In the genomic region with DNA sequence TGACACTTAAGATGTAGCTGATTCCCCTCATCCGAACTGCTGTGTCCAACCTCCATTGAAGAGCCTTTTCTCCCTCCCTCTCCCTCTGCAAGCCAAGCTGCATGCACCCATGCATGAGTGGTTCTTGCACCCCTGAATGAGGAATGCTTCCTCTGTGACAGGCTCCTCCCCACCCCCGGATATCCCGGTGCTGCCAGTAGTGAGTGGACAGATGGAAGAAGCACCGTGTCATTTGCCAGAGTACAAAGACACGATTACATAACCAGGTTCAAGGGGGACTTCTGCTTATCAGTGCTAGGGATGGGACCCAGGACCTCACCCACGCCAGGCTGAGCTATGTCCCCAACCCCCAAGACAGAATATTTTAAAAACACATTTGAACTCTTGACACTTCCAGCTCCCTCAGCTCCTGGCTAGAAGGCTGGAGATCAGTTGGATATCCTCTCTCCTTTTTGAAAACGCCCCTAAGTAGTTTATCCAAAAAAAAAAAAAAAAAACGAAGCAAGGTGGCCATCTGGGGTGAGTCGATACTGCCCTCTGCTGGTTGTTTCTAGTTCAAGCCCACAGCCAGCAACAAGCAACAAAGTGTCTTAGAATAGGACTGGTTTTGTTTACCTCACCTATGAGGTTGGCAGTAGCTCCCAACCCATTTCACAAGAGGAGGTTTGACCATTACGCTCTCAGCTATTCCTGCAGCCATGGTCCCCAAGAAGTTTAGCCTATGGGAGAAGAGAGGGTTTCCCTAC, we compare ENCODE assay signal across 8 mouse cellular contexts. TPM values are rescaled to one million over a fixed set of nuclear protein-coding genes. Genes with fewer than 3 reads are reported as not detected.
DNase-seq lines count a peak whose midpoint lies in the region; ATAC-seq and TF ChIP-seq lines count a peak whose summit lies in the region.

No protein-coding gene starts in this region.

- DNase-seq in kidney, adult 18-20 months, result peak; percentile 37
- peak; percentile 48 for DNase-seq in ES-E14 (ENCODE audit: low read depth, low spot score)
- peak; percentile 85 for DNase-seq in brain, adult 2 months (ENCODE audit: low read depth, low spot score)
- no peak for DNase-seq in frontal cortex, postnatal 25 days (ENCODE audit: low spot score in 2 of 2)
- DNase-seq in forebrain, embryonic 11.5 days (ENCODE audit: low spot score), result no peak

- H3K9ac ChIP-seq in kidney, embryonic 14.5 days (ENCODE audit: low read depth, low read length), result no peak overlapping the region
- H3K9ac ChIP-seq in ES-E14 (ENCODE audit: insufficient read depth, low read depth, low read length, poor library complexity, severe bottlenecking), result no peak overlapping the region
- no peak overlapping the region for H3K9ac ChIP-seq in forebrain, embryonic 11.5 days (ENCODE audit: low read length)

- H3K27me3 ChIP-seq in kidney, embryonic 14.5 days (ENCODE audit: control insufficient read depth, insufficient read depth, low read length), result no peaks in the 10 kb centered on the region
- no peaks in the 10 kb centered on the region for H3K27me3 ChIP-seq in forebrain, embryonic 11.5 days (ENCODE audit: control insufficient read depth, insufficient read depth, low read length)

- in situ Hi-C loops in ES-E14 (cut with MboI; ENCODE audit: low sequenced_read_pairs in 2 of 2, unreplicated experiment in 2 of 2), result no loop called here

- 25% methylated on average over 10 of the region's 10 CpGs for WGBS in kidney, embryonic 14.5 days
- 46% methylated on average over 10 of the region's 10 CpGs for WGBS in forebrain, embryonic 11.5 days

- H3K4me3 ChIP-seq in kidney, embryonic 14.5 days (ENCODE audit: low read length), result no peak overlapping the region
- no peak overlapping the region for H3K4me3 ChIP-seq in ES-E14 (ENCODE audit: insufficient read depth in 1 of 2, low read depth in 1 of 2, low read length in 2 of 2, poor library complexity in 1 of 2, severe bottlenecking in 1 of 2)
- no peak overlapping the region for H3K4me3 ChIP-seq in forebrain, embryonic 11.5 days (ENCODE audit: low read depth, low read length)

- no peak overlapping the region for H3K27ac ChIP-seq in kidney, embryonic 14.5 days (ENCODE audit: low read depth, low read length)
- H3K27ac ChIP-seq in ES-E14 (ENCODE audit: insufficient read depth, low read depth, low read length, poor library complexity, severe bottlenecking), result no peak overlapping the region
- no peak overlapping the region for H3K27ac ChIP-seq in forebrain, embryonic 11.5 days (ENCODE audit: low read depth, low read length)

- H3K36me3 ChIP-seq in kidney, embryonic 14.5 days (ENCODE audit: control insufficient read depth, insufficient read depth, low read length), result no peaks in the 10 kb centered on the region
- no peaks in the 10 kb centered on the region for H3K36me3 ChIP-seq in ES-E14 (ENCODE audit: control insufficient read depth, insufficient read depth, low read length, poor library complexity, severe bottlenecking)
- no peaks in the 10 kb centered on the region for H3K36me3 ChIP-seq in forebrain, embryonic 11.5 days (ENCODE audit: control insufficient read depth, insufficient read depth, low read length)

- 0 out of 2 replicates have a peak, but pooled peaks cover 3% of the 10 kb centered on the region for H3K4me1 ChIP-seq in kidney, embryonic 14.5 days (ENCODE audit: control insufficient read depth, insufficient read depth, low read length)
- H3K4me1 ChIP-seq in ES-E14 (ENCODE audit: control insufficient read depth in 2 of 2, insufficient read depth in 2 of 2, low read length in 2 of 2, poor library complexity in 1 of 2), result peaks cover 0 to 2% of the 10 kb centered on the region in 2 experiments; a peak in 1 of 4 replicates
- no peaks in the 10 kb centered on the region for H3K4me1 ChIP-seq in forebrain, embryonic 11.5 days (replicated peaks; ENCODE audit: control insufficient read depth, insufficient read depth, low read length)

- no peak for ATAC-seq in kidney, embryonic 14.5 days (ENCODE audit: low FRiP score, low TSS enrichment)
- peak; percentile 72 for ATAC-seq in granulocyte monocyte progenitor cell, adult 5-6 weeks (replicated peaks; ENCODE audit: poor library complexity, severe bottlenecking)
- ATAC-seq in megakaryocyte-erythroid progenitor cell, adult 5-6 weeks (replicated peaks; ENCODE audit: low FRiP score, low TSS enrichment, poor library complexity, severe bottlenecking), result 0 out of 2 replicates have a peak, but pooled peaks have one; percentile 64
- ATAC-seq in forebrain, embryonic 11.5 days (replicated peaks; ENCODE audit: low FRiP score), result no peak

- no peaks in the 10 kb centered on the region for H3K9me3 ChIP-seq in kidney, embryonic 14.5 days (ENCODE audit: control insufficient read depth, low read length)
- no peaks in the 10 kb centered on the region for H3K9me3 ChIP-seq in ES-E14 (ENCODE audit: control insufficient read depth, insufficient read depth, low read depth, low read length)
- H3K9me3 ChIP-seq in forebrain, embryonic 11.5 days (ENCODE audit: control insufficient read depth, low read length), result no peaks in the 10 kb centered on the region

- H3K4me2 ChIP-seq in kidney, embryonic 14.5 days (replicated peaks; ENCODE audit: low read depth, low read length), result no peak overlapping the region
- H3K4me2 ChIP-seq in forebrain, embryonic 11.5 days (ENCODE audit: low read depth, low read length, severe bottlenecking), result no peak overlapping the region

TF ChIP-seq in ES-E14, 5 proteins besides CTCF, POLR2A, EP300 and RAD21:
- TF ChIP-seq HCFC1 (IDR thresholded peaks at IDR 0.05; ENCODE audit: borderline replicate concordance, insufficient read depth, low read length), result no peak
- peak; percentile 99 for TF ChIP-seq ZNF384 (IDR thresholded peaks at IDR 0.05; ENCODE audit: low read depth, low read length)

RNA-seq across cellular contexts. Expression of gene Fbxo21, which starts 20.7 kb away (rescaled TPM):
- 38.4 and 82.9 TPM in 2 replicates for polyA plus RNA-seq in kidney, embryonic 14.5 days (2014; fragmentation: Nextera tagmentation; extraction: Ambion mirVana)
- 19.7 and 23.2 TPM in 2 replicates for total RNA-seq in ES-E14 (2012; rRNA removed)
- total RNA-seq in granulocyte monocyte progenitor cell, adult 5-6 weeks (2014; fragmentation: Nextera tagmentation), result 12.2 and 13.8 TPM in 2 replicates
- 14.0 and 19.5 TPM in 2 replicates for total RNA-seq in granulocyte monocyte progenitor cell, adult 5-6 weeks (2017)
- total RNA-seq in megakaryocyte-erythroid progenitor cell, adult 5-6 weeks (2014; fragmentation: Nextera tagmentation), result 4.1 and 5.4 TPM in 2 replicates
- total RNA-seq in megakaryocyte-erythroid progenitor cell, adult 5-6 weeks (2017), result 6.9 and 8.5 TPM in 2 replicates
- 122 and 130 TPM in 2 replicates for polyA plus RNA-seq in forebrain, embryonic 11.5 days (2014; fragmentation: Nextera tagmentation; extraction: Ambion mirVana)

Comparison
In these comparisons a context has a peak if more than half of its experiments do, and no peak if none do; other contexts are left out.
1. DNase-seq: peak in kidney, adult 18-20 months (single experiment), ES-E14 (single experiment) and brain, adult 2 months (single experiment); none in frontal cortex, postnatal 25 days (0 of 2) and forebrain, embryonic 11.5 days (single experiment).
2. ATAC-seq: peak in granulocyte monocyte progenitor cell, adult 5-6 weeks (single experiment) and megakaryocyte-erythroid progenitor cell, adult 5-6 weeks (single experiment); none in kidney, embryonic 14.5 days (single experiment) and forebrain, embryonic 11.5 days (single experiment).